Comparison of ENCODE assay signal across 22 mouse cellular contexts in the genomic region with DNA sequence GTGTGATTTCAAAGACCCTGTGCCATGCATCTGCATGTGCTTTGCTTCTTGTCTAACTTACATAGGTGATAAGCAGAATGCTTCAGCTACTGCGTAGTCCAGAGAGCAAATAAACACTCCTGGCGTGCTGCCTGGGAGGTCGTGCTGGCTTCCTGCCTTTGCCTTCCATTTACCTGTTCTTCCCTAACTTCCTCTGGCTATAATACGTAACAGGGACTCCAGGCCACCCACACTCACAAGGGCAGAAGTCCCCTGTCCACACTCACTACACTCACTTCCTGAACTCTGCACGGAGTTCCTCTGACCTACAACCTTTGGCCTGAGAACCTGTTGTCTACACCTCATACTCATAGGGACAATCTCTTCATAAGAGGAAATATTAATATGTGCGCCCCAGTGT. TPM values are rescaled to one million over a fixed set of nuclear protein-coding genes. Genes with fewer than 3 reads are reported as not detected.
A peak's percentile ranks its signal among the peaks of the same experiment; 100 is the strongest.
DNase-seq lines count a peak whose midpoint lies in the region; ATAC-seq and TF ChIP-seq lines count a peak whose summit lies in the region.
"Had no signal": no experiment of that assay in that cellular context is flagged by ENCODE, and none has a peak within 500 bp of the region (broad histone marks: within the 10 kb centered on the region; RNA-seq: fewer than 3 reads in every experiment).

No protein-coding gene starts in this region.

- TF ChIP-seq POLR2A in kidney, adult 2 months (IDR thresholded peaks at IDR 0.05; ENCODE audit: low read depth, low read length) = no peak
- TF ChIP-seq POLR2A in cortical plate, adult 2 months (IDR thresholded peaks at IDR 0.05; ENCODE audit: extremely low read depth, insufficient read depth, low read length) = no peak

- H3K27ac ChIP-seq in kidney, adult 2 months (ENCODE audit: insufficient read depth, low read depth, low read length) = no peak overlapping the region
- no peak overlapping the region for H3K27ac ChIP-seq in kidney, embryonic 15.5 days
- 0 out of 2 replicates have a peak overlapping the region, but pooled peaks have one; percentile 16 for H3K27ac ChIP-seq in cortical plate, adult 2 months (ENCODE audit: insufficient read depth, low read length)
- no peak overlapping the region for H3K27ac ChIP-seq in liver, postnatal 0 days (ENCODE audit: low read depth)
- H3K27ac ChIP-seq: embryonic facial prominence, embryonic 15.5 days; forebrain, embryonic 10.5 days; hindbrain, postnatal 0 days; limb, embryonic 12.5 days had no signal

- TF ChIP-seq CTCF in kidney, adult 2 months (conservative IDR thresholded peaks at IDR 0.05; ENCODE audit: insufficient read depth, insufficient read length, low read depth, low read length) = no peak
- TF ChIP-seq CTCF in cortical plate, adult 2 months (IDR thresholded peaks at IDR 0.05; ENCODE audit: extremely low read depth, insufficient read depth, low read length) = no peak
- TF ChIP-seq CTCF in liver, postnatal 0 days (IDR thresholded peaks at IDR 0.05; ENCODE audit: low read depth) = no peak

- no peaks in the 10 kb centered on the region for H3K9me3 ChIP-seq in kidney, embryonic 15.5 days (replicated peaks)
- H3K9me3 ChIP-seq in liver, postnatal 0 days (ENCODE audit: low read length) = no peaks in the 10 kb centered on the region
- H3K9me3 ChIP-seq: embryonic facial prominence, embryonic 15.5 days; forebrain, embryonic 10.5 days; limb, embryonic 12.5 days had no signal

- no peak for ATAC-seq in kidney, embryonic 15.5 days (replicated peaks; ENCODE audit: low FRiP score)
- peak; percentile 58 for ATAC-seq in liver, postnatal 0 days
- ATAC-seq: activated CD4-positive, CD25-positive, alpha-beta regulatory T cell, adult 4 months; hindbrain, postnatal 0 days; Patski had no signal

- peak; percentile 86 for DNase-seq in kidney, adult 2 months
- DNase-seq in kidney, adult 8-10 months = peak; percentile 75 to 83
- peak; percentile 30 for DNase-seq in liver, postnatal 0 days
- no peak for DNase-seq in MN1 (ENCODE audit: low spot score)
- no peak for DNase-seq in frontal cortex, adult 2 months (ENCODE audit: extremely low spot score in 1 of 2, low spot score in 1 of 2)
- no peak for DNase-seq in left cerebral cortex, adult 11 months (ENCODE audit: low spot score)
- DNase-seq: adrenal gland, postnatal 25 days; cerebellum, adult 18-20 months; gastrocnemius, postnatal 25 days; heart, postnatal 14 days; lung, embryonic 14.5 days; midbrain, embryonic 14.5 days; retina, postnatal 1 day had no signal

- no peak overlapping the region for H3K9ac ChIP-seq in kidney, embryonic 15.5 days
- no peak overlapping the region for H3K9ac ChIP-seq in liver, postnatal 0 days (replicated peaks)
- H3K9ac ChIP-seq: embryonic facial prominence, embryonic 15.5 days; limb, embryonic 12.5 days; lung, embryonic 14.5 days had no signal

- no peaks in the 10 kb centered on the region for H3K36me3 ChIP-seq in kidney, adult 2 months (ENCODE audit: control insufficient read depth, insufficient read depth, low read length)
- H3K36me3 ChIP-seq in kidney, embryonic 15.5 days = no peaks in the 10 kb centered on the region
- no peaks in the 10 kb centered on the region for H3K36me3 ChIP-seq in liver, postnatal 0 days (replicated peaks; ENCODE audit: insufficient read depth, low read length)
- H3K36me3 ChIP-seq: embryonic facial prominence, embryonic 15.5 days; forebrain, embryonic 10.5 days; limb, embryonic 12.5 days had no signal

- no peak overlapping the region for H3K4me3 ChIP-seq in kidney, adult 2 months (ENCODE audit: insufficient read depth, low read depth, low read length)
- no peak overlapping the region for H3K4me3 ChIP-seq in kidney, embryonic 15.5 days (replicated peaks)
- H3K4me3 ChIP-seq in cortical plate, adult 2 months (ENCODE audit: insufficient read depth, low read length) = no peak overlapping the region
- H3K4me3 ChIP-seq in liver, postnatal 0 days (ENCODE audit: low read depth, low read length) = no peak overlapping the region
- H3K4me3 ChIP-seq: embryonic facial prominence, embryonic 15.5 days; forebrain, embryonic 10.5 days; limb, embryonic 12.5 days had no signal

- TF ChIP-seq EP300 in liver, postnatal 0 days (IDR thresholded peaks at IDR 0.05; ENCODE audit: low read depth) = no peak

- H3K27me3 ChIP-seq in kidney, adult 2 months (replicated peaks; ENCODE audit: control insufficient read depth, insufficient read depth, low read length) = no peaks in the 10 kb centered on the region
- H3K27me3 ChIP-seq in kidney, embryonic 15.5 days = no peaks in the 10 kb centered on the region
- no peaks in the 10 kb centered on the region for H3K27me3 ChIP-seq in liver, postnatal 0 days (ENCODE audit: insufficient read depth, low read length)
- H3K27me3 ChIP-seq: embryonic facial prominence, embryonic 15.5 days; limb, embryonic 12.5 days; Patski had no signal

- H3K4me2 ChIP-seq in kidney, embryonic 15.5 days = no peak overlapping the region
- H3K4me2 ChIP-seq in liver, postnatal 0 days (ENCODE audit: low read depth, low read length) = no peak overlapping the region
- H3K4me2 ChIP-seq: embryonic facial prominence, embryonic 15.5 days; heart, embryonic 11.5 days; limb, embryonic 12.5 days; lung, embryonic 14.5 days had no signal

- WGBS in kidney, adult 2 months = 32% methylated on average over 6 of the region's 6 CpGs
- WGBS in kidney, embryonic 15.5 days = 58% methylated on average over 6 of the region's 6 CpGs
- 42% methylated on average over 6 of the region's 6 CpGs for WGBS in liver, postnatal 0 days (ENCODE audit: insufficient replicate concordance)

- peaks cover 55% of the 10 kb centered on the region for H3K4me1 ChIP-seq in kidney, adult 2 months (ENCODE audit: control insufficient read depth, insufficient read depth, low read length)
- H3K4me1 ChIP-seq in kidney, embryonic 15.5 days = peaks cover 29% of the 10 kb centered on the region
- H3K4me1 ChIP-seq in cortical plate, adult 2 months (ENCODE audit: control insufficient read depth, insufficient read depth, low read length) = peaks cover 6% of the 10 kb centered on the region
- peaks cover 40% of the 10 kb centered on the region for H3K4me1 ChIP-seq in liver, postnatal 0 days (ENCODE audit: insufficient read depth)
- H3K4me1 ChIP-seq: forebrain, embryonic 10.5 days had no signal

RNA-seq across cellular contexts. Expression of gene Gng12, which starts 7.5 kb away (rescaled TPM):
- 90.6 and 102 TPM in 2 replicates for polyA plus RNA-seq in kidney, adult 2 months (2012; rRNA removed)
- polyA plus RNA-seq in kidney, embryonic 15.5 days (2015; fragmentation: Nextera tagmentation; extraction: Ambion mirVana) = 95.7 and 105 TPM in 2 replicates
- polyA plus RNA-seq in cortical plate, adult 2 months (2012; rRNA removed) = 55.5 and 58.7 TPM in 2 replicates
- polyA plus RNA-seq in liver, postnatal 0 days (2015; fragmentation: Nextera tagmentation; extraction: Ambion mirVana) = 39.0 and 39.4 TPM in 2 replicates
- polyA plus RNA-seq in frontal cortex, adult 2 months (2012; rRNA removed) = 40.5 and 49.5 TPM in 2 replicates

Comparison
In these comparisons a context has a peak if more than half of its experiments do, and no peak if none do; other contexts are left out.
1. DNase-seq: peak in kidney, adult 2 months (single experiment), kidney, adult 8-10 months (2 of 2) and liver, postnatal 0 days (single experiment); none in MN1 (single experiment), frontal cortex, adult 2 months (0 of 2) and left cerebral cortex, adult 11 months (single experiment).